Mouse (Mus musculus) duodenum, adult 2 months (tissue): Measurements from ENCODE around the gene Rad21l. TPM values are rescaled to one million over a fixed set of nuclear protein-coding genes. Genes with fewer than 3 reads are reported as not detected.

ENCODE experiments used
- polyA plus RNA-seq: library from polyadenylated mRNA; depleted of rRNA; stranded (reverse); fragments of >200 nt; gene quantifications from 2 replicates; pipeline ENCODE4 v1.2.3, GENCODE M21; 2012; ENCODE audit warnings: low replicate concordance; rRNA removed

The Rad21l gene
- polyA plus RNA-seq: not detected in 2 replicates

DNA sequence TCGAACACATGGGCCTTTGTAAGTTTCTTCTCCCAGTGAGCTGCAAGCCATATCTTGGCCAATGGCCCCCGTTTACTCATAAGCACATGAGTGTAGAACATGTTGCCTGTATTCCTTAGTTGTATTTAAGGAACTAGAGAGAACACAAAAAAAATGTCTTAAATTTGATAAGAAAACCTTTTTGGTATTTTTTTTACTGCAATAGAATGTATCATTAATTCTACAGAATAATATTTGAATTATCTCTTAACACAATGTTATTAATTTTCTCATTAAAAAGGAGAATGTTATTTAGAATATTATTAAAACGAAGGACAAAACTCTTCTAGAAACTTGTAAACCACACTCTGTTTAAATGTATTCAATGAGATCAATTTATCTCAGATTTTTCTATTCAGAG, at the start of gene Rad21l:
TSS of gene Rad21l (minus strand) at position 101 of the 400 bp plus-strand sequence.

DNA sequence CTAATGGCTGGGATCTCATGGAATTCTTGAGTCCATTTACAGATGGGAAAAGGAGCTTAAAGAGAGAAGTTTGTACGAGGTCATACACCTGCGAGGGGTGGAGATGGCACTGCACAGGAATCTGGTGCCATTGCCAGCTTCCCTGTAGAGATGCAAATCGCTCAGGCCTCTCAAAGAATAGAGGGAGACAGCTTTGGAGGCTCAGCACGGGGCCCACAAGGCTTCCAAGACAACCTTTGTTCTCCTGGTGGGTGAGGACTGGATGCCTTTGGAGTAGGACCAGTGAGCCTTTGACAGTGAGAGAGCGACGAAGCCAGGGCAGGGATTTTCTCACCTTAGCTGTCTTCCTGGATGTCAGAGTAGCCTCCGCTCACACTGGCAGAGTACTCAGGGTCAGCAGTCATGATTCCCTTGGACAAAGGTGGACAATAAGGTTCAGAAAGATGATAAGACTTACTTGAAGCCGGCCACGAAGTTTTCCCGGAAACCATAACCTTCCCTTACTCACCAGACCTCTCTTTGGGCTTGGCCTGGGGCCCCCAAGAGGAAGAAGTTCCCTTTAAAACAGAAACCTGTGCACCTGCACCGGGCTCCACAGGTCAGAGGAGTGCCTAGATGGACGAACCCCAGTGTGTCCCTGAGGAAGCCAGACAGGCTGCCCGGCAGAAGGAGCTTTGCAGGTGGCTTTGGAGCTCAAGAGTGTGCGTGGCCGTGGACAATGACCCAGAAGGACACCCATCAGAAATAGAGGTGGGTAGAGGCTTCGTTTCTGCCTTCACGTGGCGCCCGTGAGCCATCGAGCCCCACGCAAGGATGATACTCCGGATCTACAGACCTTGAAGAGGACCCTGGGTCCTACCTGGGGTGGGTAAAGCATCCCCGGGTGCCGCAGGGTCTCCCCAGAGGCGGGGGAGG, 33.2 kb upstream of the Rad21l start, which contains the start of gene Tmem74b:
TSS of gene Tmem74b (plus strand) at position 778 of the 915 bp plus-strand sequence.

GRCm38 (mm10) chr2:151632159-151632814, 36.0 kb downstream of the Rad21l start, which contains the start of gene Snph:
Gene Snph (minus strand): TSS chr2:151632593.

Other genes with a start within 250 kb of the Rad21l start
- gene 4921509C19Rik, start 192.4 kb downstream of the Rad21l start, polyA plus RNA-seq: not detected in 2 replicates
- 20.6 and 24.8 TPM in 2 replicates for gene Nsfl1c, start 174.4 kb downstream of the Rad21l start, polyA plus RNA-seq
- 76.4 and 84.7 TPM in 2 replicates for gene Fkbp1a, start 126.0 kb downstream of the Rad21l start, polyA plus RNA-seq
- 132 and 142 TPM in 2 replicates for gene Sdcbp2, start 95.9 kb downstream of the Rad21l start, polyA plus RNA-seq
- gene Snph, start 35.9 kb downstream of the Rad21l start, polyA plus RNA-seq: 10.7 and 15.3 TPM in 2 replicates
- gene Tmem74b, start 33.5 kb upstream of the Rad21l start, polyA plus RNA-seq: not detected in 2 replicates
- 33.9 and 47.5 TPM in 2 replicates for gene Psmf1, start 75.7 kb upstream of the Rad21l start, polyA plus RNA-seq
- gene Rspo4, start 174.4 kb upstream of the Rad21l start, polyA plus RNA-seq: 0.04 and 0.12 TPM in 2 replicates
- 0.15 and 0.41 TPM in 2 replicates for gene Angpt4, start 242.7 kb upstream of the Rad21l start, polyA plus RNA-seq